Mouse (Mus musculus) adrenal gland, adult (tissue): ENCODE data around the gene Hdgfl3.
A peak's percentile ranks its signal among the peaks of the same experiment; 100 is the strongest.

ENCODE experiments used
- DNase-seq, 2 experiments: peaks; one replicate each; pipeline ENCODE4 v3.0.0; 2022 to 2023; ENCODE audit warnings: low spot score in 1 of 2; ENCODE audit not compliant: inconsistent age in 2 of 2

Hdgfl3 gene

DNA sequence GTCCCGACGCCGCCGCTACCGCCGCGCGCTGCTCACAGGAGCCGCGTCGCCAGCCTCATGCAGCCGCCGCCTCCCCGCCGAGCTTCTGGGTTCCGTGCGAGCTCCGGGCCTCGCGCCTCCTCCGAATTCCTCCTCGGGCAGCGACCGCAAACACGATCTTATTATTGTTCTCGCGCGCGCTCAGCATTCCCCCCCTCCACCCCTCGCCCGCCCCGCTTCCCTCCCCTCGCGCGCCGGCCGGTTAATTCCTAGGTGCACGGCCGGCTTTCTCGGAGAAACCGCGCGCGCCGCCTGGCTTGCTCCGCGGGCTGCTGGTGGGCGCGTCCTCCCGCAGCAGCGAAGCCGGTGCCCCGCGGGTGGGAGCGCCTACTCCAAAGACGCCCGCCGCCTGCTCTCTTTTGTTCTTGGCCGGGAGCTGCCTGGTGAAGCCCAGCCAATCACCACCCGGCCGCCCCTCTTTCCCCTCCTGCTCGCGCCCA lies at the start of gene Hdgfl3:
Gene Hdgfl3, minus strand, starts transcription at position 207 of the 479 bp plus-strand sequence.
- peak; percentile 84 to 92 for DNase-seq

DNA sequence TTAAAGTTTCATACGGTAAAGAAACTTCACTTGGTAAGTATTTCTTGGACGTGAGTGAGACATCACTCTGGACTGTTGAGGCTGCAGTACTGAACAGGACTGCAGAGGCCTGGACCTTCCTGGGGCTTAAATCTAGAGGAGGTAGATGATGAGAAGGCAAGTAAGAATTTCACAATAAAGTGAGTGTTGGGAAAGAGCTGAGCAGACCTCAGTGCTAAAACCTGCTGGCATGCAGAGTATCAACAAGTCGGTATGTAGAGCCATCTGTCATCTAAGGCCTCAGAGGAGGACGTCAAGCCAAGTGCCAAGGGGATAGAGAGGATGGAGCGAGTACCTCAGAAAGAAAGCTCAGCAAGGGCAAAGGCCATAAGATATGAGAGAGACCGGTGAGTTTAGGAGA lies 49.4 kb upstream of the Hdgfl3 start:
- DNase-seq = no peak

DNA sequence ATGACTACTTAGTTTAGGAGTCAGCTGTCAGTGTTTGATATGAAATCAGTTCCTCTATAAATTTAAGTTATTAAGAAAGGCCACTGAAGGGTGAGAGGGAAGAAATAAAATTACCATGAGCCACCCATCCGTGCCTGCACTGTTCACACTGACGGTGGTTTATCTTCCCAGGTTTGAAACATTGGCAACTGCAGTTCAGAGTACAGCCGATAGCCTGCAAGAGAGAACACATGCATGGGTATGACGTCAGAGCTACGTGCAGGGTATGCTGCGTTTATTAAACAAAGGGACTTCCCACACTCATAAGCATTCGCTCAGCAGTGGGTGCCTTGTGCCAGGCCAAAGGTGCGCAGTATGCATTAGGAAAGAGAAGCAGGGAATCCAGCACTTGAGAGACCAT lies 44.0 kb upstream of the Hdgfl3 start:
- DNase-seq = no peak

DNA sequence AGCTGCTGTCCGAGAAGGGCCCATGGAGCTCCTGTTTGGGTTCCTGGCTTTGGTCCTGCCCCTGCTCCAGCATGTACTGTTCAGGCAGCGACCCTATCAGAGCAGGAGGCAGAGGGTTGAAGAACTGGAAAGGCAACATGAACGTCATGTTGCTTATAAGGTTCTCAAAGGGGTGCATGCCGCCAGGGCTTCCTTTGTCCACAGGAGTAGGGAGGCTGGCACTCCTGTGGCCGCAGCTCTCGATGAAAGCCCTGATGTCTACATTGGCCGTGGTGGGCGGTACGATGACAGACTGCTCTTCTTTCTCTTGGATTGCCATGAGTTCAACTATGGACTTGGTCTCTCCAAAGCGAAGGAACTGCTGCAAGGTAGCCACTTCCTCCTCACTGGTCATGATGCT lies 40.3 kb upstream of the Hdgfl3 start:
- DNase-seq = no peak

DNA sequence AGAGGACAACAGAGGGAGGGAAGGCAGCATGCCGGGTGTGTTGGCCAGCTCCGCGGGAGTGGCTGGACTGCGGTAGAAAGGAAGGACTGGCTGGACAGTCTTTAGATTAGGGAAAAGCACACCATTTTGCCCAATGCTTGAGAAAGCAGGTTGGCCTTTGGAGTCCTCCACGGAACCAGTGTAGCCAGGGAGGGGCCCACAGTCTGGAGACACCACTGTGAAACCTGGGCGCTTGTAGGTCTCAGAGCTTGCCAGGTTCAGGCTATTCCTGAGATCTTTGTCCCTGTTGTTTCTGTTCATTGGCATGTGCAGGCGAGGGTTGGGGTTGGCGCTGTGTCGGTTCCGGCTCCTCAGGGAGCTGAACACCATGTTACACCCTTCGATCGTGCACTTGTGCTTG lies 39.7 kb upstream of the Hdgfl3 start:
- DNase-seq = no peak

GRCm38 (mm10) chr7:81973339-81973738 lies 39.1 kb upstream of the Hdgfl3 start:
- no peak for DNase-seq

GRCm38 (mm10) chr7:81968975-81969374 lies 34.7 kb upstream of the Hdgfl3 start:
- DNase-seq = no peak

DNA sequence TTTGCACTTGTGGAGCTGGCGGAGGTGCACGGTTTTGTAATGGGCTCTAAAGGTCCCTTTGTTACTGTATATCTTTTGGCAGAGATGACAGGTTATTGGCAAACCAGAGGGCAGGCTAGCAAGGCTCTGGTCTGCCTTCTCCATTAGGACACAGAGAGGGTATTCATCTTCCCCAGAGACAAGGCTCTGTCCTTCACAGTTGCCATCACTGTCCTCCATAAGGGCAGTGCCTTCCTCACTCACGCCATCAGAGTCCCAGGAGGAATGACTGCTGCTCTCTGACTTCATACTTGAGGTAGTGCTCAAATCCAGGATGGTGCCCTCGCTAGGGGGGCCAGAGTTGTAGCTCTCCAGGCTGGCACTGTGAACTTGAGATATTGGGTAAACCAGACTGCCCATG lies 34.2 kb upstream of the Hdgfl3 start:
- peak in 1 of 2 experiments; percentile 31 for DNase-seq

DNA sequence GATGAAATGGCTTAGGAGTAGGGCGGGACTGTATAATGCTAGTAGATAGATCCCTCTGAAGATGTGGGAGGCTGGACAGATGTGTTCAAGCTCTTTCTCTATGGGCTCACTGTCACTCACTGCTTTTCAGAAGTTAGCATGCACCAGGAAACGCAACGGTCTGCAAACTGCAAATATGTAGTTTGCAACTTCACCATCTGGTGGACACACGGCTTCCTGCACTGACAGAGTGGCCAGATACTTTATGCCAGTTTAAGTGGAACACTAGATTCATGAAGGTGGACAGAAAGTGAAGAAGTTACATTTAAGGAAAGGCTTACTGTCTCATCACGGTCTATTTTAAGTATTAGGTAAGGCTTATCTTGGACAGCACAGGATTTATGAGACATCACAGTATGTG lies 31.9 kb upstream of the Hdgfl3 start:
- DNase-seq = no peak

DNA sequence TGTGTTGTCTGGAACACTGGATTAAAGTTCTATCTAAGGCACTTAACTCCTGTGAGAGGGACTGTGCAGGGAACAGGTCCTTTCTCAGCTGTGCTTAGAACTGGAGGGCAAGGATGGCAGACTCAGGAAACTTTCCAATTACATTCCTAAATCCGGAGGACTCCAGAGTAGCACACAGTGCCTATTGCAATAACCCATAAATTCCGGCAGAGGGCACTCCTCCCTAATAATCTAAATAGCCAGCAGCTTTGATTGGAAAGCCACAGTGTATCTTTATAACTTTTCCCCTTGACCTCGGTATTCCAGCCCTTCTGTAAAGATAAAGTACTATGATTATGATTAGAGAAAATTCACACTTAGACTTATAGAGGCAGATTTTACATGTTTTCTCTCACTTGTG lies 25.4 kb upstream of the Hdgfl3 start:
- peak; percentile 12 to 79 for DNase-seq

DNA sequence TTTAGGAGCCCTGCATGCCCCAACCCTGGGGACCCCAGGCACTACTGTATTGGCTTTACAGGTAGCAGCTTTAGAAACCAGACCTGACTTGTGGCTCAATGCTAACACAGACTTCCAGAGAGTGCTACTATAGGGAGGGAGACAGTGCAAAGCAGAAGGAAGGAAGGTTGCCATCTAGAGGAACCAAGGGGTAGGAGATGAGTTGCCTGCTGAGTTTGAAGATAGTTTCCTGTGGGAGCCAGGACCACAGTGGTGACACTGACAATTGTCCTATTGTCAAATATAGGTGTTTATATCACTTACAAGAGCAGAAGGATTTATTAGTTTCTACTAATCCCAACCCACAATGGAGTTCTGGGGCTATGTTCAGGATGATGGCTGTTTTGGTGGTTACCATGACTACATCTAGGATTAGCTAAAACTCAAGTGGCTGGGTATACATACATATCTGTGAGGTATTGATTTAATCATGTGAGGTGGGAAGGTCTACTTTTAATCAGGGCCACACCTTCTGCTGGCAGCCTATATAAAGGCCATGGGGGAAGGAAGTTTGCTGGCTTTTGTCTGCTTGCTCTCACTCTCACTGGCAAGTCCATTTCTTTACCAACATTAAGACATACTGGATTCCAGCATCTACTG lies 20.1 kb upstream of the Hdgfl3 start:
- peak; percentile 12 to 74 for DNase-seq

DNA sequence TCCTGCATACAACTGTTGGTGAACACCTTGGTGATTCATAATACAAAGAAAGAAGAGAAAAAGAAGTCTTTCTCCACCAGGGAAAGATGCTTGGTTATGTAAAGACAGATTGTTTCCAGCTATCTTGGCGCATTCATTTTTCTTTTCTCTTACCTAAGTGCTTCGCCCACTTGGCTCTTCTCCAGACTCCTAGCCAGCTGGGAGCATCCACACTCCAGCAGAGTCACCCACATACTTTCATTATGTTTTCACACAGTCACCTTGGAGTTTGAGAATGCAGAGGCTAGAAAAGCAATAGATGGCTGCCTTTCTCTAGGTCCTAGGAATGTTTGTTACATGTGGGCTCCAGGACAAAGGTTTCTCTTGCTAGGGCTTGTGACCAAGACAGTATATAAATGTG lies 16.2 kb upstream of the Hdgfl3 start:
- DNase-seq = no peak

DNA sequence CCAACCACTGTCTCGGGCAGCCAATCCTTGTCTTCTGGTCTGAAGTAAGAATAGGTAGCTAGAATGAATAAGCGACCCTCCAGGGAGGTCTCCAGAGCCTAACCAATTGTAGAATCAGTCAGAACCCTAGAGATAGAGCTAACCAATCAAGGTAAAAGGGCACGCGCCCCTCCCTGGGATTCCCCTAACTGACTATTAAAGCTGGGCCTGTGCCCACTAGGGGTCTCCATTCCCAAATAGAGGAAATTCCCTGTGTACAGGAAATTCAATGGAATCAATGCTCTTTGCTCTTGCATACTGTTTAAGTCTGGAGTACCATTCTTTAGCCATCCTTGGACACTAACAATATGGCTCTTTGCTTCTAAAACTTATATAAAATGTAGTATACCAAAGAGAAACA lies 11.1 kb upstream of the Hdgfl3 start:
- DNase-seq = no peak

- DNase-seq = no peak
Measured at GRCm38 (mm10) chr7:81934806-81935205, 533 bp upstream of the Hdgfl3 start.

- peak; percentile 61 to 84 for DNase-seq
Measured at GRCm38 (mm10) chr7:81933601-81934266, 539 bp downstream of the Hdgfl3 start.

- DNase-seq = no peak
Measured at GRCm38 (mm10) chr7:81933061-81933600, 1.1 kb downstream of the Hdgfl3 start.

- no peak for DNase-seq
Measured at GRCm38 (mm10) chr7:81932521-81933045, 1.7 kb downstream of the Hdgfl3 start.

- DNase-seq = no peak
Measured at GRCm38 (mm10) chr7:81928998-81929397, 5.3 kb downstream of the Hdgfl3 start.

- DNase-seq = no peak
Measured at GRCm38 (mm10) chr7:81921379-81921952, 12.8 kb downstream of the Hdgfl3 start.

- DNase-seq = no peak
Measured at GRCm38 (mm10) chr7:81920314-81920713, 14.0 kb downstream of the Hdgfl3 start.

- no peak for DNase-seq
Measured at GRCm38 (mm10) chr7:81918316-81918715, 16.0 kb downstream of the Hdgfl3 start.

- no peak for DNase-seq
Measured at GRCm38 (mm10) chr7:81904926-81905325, 29.3 kb downstream of the Hdgfl3 start.
